Mouse (Mus musculus) layer of hippocampus, postnatal 10 days (tissue): Measurements from ENCODE around the gene Nudcd2. TPM values are rescaled to one million over a fixed set of nuclear protein-coding genes. Genes with fewer than 3 reads are reported as not detected.
"Not testable (repeated sequence)": the region's sequence is repeated elsewhere in the genome, so short reads cannot be mapped to it uniquely, and the experiment has no call there.

Experiments used
- DNase-seq, 2 experiments: peaks; one replicate each; pipeline ENCODE4 v3.0.0; 2021; ENCODE audit warnings: low spot score in 2 of 2
- long read RNA-seq: library from polyadenylated mRNA; stranded (forward); transcript quantifications from one replicate; pipeline ENCODE4 v2.0.0, GENCODE M21; 2023
- total RNA-seq, 2 experiments: library from RNA; stranded (reverse); gene quantifications; 2 replicates each; pipeline ENCODE4 v1.2.3; 2021

Nudcd2 gene
- total RNA-seq = 10 to 100 TPM; 24.1 to 25.0 TPM
- long read RNA-seq, transcript Nudcd2-201 (4 exons, 1,577 nt) = major isoform, 36 of 41 reads
- long read RNA-seq, partial matches to known transcripts = 0 of 41 reads
- long read RNA-seq, other reads (novel, unspliced or antisense) = 1 of 41 reads

DNA sequence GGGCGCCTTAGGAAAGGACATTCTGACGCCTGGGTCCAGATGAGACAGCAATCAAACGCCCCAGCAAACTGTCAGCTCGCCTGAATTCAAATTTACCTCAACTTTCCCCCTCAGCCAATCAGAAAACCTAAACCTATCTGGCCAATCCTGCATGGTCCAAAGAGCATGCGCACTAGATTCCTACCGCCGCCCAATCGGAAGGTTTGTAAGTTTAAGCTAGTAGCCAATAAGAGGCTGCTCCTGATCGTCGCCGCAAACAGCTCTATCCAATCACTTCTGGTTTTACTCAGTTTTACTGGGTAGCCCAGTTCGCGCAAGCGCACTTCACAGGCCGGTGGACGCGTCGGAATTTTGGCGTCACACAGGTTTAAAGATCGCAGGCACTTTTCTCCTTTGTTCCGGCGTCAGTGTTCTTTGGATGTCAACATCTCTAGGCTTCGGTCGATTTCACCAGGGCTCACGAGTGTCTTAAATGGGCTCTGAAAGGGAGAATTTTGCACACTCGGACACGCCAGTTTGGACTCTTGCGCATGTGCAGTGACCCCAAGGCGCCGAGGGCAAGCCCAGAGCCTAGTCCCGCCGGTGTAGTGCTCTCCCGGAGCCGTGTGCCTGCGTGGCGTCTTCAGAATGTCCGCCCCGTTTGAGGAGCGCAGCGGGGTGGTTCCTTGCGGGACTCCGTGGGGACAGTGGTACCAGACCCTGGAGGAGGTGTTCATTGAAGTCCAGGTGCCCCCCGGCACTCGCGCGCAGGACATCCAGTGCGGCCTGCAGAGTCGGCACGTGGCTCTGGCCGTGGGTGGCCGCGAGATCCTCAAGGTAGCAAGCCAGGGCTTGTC, at the start of gene Nudcd2, which contains the start of gene Hmmr:
Gene Nudcd2, plus strand, starts transcription at position 329 of the 836 bp plus-strand sequence.
Gene Hmmr, minus strand, starts transcription at position 84 of the 836 bp plus-strand sequence.
- peak; percentile 90 to 92 for DNase-seq

DNA sequence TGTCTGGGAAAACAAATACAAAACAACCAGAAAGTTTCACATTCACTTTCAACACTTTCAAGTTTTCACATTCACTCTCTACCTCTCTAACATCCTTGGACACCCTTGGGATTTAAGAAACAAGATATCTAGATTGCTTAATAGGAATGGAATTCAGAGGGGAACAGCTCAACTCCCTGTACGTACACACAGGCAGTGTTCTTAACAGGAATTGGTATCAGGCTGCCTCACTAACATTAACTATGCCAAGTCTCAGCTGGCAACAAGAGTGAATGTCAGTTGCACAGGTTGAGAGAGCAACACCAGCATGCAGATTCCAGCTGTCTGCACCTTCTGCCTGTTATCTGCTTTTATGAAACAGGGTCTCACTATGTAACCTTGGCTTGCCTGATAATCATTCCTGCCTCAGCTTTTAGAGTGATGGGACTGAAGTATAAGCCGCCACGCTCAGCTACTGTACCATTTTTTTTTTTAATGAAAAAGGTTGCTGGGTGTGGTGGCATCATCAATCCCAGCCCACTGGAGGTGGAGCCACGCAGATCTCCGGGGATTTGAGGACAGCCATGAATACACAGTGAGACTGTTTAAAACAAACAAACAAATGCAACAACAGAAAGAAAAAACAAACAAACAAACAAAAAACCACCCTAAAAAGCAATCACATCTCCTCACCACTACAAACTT, 42.9 kb upstream of the Nudcd2 start:
- no peak for DNase-seq

DNA sequence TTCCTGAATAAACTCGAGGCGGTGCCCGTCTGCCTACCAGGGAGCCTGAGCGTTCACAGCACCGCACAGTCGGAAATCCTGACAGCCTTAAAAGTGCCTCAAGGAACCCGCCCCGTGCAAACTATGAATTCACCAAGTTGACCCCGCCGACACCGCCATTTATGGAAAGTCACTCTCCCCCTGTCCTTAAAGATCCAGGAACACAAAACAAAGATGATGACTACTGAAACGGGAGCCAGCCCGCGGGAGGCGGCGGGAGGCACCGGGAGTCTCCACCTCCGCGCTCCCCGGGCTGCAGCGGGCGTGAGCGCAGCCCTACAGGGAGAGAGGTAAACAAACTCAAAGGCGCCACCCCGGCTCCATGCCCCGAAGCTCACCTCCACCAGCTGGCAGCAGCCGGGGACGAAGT, 41.4 kb upstream of the Nudcd2 start:
- no peak for DNase-seq

DNA sequence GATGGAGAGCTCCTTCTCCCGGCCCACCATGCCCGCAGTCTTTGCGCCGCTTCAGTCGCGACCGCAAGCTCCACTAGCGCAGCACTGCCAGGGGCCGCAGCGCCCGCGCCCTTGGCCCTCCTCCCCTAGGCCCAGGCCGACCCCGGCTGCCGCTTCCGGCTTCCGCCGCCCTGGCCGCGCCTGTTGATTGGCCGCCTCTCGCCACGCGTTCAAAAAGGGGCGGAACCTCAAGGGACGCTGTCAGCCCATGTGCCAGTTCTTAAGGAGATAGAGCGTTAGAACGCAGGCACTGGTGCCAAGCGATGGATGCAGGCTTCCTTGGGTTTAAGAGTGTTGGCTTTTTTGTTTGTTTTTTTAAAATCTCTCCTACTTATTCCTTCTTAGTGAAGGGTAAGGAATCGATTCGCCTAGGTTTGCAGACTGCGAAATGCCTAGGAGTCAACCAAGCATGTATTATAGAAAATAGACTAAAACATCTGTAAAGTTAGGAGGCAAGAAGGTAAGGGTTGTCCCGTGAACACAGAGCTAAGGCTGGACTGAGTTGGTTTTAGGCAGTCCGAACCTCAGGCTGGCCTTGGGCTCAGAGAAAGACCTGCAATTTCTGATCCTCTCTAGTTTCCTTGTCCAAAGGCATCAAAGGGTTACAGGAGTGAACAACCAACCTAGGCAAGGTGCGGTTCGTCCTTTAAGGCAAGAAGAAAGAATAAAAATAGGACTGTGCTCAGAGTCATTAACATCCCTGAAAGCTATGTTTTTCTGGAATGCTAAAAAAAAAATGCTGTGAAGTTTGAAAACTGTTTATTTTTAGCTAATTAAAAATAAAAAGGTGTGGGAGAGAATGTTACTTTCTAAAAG, 40.7 kb upstream of the Nudcd2 start:
- DNase-seq = peak; percentile 92 to 95

DNA sequence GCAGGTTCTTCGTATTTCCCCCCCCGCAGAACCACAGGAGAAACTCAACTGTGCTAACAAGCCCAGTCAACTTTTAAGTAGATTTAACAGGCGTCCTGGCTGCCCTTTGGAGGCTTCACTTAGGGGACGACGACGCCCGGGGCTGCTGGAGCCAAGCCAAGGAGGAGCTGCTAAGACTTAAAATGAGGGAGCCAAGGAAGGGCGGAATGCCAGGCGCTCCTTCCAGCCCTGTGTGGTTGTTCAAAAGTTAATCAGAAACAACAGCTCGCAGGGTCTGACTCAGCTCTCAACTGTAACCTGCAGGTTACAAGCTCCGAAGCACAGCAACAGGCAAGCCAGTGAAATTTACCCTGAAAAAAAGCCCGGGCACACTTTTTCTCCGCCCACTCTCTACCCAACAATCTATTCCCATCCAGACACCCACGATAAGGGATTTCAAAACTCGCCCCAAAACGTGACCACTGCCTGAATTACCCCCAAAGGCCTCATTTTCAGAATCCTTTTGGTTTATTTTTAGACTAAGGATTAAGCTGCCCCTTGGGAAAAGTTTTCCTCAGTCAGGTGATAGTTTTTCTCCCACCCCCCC, 40.0 kb upstream of the Nudcd2 start:
- peak; percentile 57 to 70 for DNase-seq

DNA sequence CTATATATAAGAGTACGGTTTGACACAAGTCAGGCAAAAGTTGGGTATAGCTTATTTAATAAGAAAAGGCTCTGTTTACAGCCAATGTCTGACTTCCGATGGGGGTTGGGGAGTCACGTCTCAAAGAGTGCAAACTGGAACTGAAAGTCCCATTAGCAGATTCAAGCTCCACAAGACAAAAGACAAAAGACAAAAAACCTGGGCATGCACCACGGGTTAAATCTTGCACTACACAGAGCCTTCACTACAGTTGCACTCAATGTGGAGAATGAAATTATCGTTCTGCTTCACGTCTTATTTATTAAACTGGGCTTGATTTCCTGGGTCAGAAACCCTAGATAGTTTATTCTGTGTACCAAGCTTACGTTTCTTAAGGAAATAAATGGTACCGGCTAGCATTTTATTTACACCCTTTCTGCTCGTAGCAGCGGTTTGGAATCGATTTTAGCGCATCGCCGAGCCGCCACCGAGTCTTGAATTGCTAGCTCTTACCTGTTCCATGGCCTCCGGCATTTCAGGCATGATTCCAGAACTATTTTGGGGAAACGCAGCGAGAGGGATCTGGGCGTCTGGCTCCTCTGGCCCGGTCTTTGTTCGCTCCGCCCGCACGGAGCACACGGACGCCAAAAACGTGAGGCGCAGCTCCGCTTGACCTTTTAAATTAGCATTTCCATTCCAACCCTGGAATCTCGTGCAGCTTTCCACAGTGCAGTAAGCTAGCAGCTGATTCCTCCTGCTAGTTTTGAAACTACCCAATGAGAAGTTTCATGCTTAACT, 39.0 kb upstream of the Nudcd2 start:
- DNase-seq = peak; percentile 54 to 59

DNA sequence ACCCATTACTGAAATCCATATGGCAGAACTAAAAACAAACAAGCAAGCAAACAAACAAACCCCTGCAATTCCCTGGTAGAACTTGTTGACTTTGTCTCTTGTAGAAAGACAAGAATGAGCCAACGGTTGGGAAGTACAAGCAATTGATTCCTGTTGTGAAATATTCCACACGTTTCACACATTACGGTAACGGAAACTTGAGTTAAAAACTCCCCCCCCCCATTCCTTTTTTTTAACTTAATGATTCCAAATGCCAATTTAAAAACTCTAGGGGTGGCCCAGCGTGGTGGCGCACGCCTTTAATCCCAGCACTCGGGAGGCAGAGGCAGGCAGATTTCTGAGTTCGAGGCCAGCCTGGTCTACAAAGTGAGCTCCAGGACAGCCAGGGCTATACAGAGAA, 38.4 kb upstream of the Nudcd2 start, which contains the start of gene Mat2b:
Gene Mat2b, minus strand, starts transcription at position 101 of the 400 bp plus-strand sequence.
- DNase-seq = no peak

DNA sequence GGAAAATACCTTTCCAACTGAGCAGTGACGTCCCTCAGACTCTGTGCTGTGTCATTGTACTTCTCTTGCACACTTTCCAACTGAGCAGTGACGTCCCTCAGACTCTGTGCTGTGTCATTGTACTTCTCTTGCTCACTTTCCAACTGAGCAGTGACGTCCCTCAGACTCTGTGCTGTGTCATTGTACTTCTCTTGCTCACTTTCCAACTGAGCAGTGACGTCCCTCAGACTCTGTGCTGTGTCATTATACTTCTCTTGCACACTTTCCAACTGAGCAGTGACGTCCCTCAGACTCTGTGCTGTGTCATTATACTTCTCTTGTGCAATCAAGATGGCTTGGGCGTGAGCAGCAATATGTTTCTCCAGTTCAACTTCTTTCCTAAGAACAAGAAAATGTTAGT, 23.6 kb upstream of the Nudcd2 start:
- not testable (repeated sequence) for DNase-seq

DNA sequence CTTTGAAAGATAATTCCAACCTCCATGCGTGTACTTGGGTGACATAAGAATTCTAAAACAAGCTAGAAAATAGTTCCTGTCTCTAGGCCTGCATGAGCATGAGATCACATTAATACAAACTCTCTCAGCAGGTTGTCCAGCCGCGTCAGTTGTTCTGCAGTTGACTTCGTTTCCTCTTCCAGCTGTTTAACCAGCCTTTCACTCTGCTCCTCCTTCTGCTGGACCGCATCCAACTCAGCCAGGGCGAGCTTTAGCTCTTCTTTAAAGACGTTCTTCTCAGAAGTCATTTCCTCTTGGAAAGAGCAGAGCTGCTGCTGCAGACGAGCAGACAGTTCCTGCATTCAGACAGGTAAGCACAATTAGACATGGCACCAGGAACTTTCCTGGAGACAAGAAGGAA, 19.6 kb upstream of the Nudcd2 start:
- DNase-seq = no peak

DNA sequence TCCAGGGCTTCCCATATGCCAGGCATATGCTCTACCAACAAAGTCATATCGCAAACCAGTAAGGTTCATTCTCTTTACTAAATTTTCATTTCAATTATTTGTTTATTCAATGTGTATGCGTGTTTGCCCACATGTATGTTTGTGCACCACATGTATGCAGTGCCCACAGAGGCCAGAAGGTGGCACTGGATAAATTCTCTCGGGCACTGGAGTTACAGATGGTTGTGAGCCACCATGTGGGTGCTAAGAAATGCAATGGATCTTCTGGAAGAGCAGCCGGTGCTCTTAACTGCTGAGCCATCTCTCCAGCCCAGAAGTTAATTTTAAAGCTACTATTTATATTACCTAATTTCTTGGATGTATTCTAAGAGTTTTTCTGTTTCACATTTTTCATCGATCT, 17.9 kb upstream of the Nudcd2 start:
- DNase-seq = no peak

DNA sequence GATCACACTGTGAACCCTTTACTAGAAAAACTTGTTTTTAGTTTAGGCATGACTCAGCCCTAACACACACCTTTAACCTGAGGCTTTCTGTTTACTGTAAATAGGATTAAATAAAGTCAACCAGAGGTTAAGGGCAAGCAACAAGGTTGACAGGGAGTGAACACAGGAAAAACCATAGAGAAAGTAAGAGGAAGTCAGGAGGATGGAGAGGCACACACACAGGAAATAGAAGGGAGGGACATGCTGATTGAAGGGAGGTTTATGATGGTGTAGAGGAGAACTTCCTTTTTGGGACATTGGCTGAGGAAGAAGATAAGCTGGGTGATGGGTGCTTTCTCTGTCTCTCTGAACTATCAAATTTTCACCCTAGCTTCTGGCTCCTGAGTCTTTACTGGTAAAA, 15.1 kb upstream of the Nudcd2 start:
- DNase-seq = no peak

DNA sequence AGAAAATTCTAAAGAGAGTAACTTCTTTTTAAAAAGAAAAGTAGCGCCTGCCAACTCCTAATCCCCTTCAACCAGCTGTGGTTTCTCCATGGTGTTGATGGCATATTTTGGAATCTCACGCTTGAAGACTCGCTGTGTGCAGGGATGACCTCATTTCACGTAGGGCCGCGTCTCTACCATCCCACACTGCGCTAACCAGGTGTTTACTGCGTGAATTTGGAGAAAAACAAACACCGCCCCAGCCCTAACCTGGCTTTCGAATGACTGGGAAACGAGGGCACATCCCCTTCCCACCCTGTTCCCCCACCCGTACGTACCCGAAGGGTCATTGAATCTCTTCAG, 499 bp upstream of the Nudcd2 start:
- no peak for DNase-seq

DNA sequence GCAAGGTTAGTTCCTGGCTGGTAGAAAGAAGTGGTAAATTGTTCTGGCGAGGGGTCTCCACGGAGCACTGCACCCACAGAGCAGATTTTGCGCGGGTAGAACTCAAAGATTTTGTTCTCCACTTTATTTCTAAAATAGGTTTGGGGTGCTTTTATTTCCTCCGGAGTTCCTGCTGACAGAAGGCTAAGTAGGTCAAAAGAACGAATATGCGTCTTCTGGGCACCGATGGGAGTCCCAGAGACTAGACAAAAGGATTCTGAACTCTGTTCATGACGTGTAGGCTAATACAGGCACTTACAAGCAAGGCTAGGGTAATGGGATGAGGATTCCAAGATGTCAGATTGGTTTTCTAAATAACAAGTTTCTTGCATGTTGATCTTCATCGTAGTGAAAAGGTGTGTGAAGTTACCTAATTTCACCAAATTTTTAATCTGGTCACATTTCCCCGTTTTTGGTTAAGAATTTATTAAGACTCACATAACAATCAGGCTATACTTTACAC, 835 bp downstream of the Nudcd2 start:
- no peak for DNase-seq

DNA sequence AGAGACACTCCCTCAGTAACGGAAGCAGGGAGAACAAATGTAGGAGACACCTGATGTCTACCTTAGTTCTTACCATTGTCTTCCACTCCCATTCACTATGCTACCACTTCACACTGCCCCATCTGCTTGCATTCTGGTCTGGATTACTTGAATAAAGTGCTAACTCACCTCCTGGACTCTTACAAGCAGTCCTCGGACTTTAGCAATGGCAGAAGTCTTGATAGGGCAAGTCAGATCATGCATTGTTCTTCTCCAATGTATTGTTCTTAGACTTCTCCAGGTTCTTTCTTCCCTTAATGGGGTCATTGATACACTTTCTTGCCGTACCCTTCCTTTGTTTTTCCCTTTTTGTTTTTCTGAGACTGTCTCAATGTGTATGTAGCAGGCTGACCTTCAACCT, 3.9 kb downstream of the Nudcd2 start:
- no peak for DNase-seq

DNA sequence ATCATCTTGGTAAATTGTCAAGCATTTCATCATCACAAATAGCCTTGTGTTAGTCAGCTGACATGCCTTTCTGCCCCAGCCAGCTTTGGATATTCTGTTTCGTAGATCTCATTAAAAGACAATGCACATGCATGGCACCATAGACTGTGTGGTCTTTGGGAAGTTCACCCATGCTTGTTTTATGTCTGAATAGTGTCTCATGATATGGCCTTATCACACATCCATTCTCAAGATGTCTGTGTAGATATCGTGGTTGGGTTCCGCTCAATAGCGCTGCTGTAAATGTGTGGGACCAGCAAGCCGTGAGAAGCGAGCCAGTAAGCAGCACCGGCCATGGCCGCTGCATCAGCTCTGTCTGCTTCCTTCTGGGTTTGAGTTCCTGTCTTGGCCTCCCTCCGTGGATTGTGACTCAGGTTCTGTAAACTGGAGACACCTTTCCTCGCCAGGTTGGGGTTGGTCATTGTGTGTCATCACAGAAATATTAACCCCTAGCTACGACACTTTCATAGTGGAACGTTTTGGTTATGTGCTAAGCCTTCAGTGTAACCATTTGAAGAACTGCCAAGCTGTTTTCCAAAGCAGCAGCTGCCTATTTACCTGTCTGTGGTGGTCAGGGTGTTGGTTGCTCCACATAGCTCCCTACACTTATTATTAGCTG, 8.3 kb downstream of the Nudcd2 start:
- DNase-seq = no peak

DNA sequence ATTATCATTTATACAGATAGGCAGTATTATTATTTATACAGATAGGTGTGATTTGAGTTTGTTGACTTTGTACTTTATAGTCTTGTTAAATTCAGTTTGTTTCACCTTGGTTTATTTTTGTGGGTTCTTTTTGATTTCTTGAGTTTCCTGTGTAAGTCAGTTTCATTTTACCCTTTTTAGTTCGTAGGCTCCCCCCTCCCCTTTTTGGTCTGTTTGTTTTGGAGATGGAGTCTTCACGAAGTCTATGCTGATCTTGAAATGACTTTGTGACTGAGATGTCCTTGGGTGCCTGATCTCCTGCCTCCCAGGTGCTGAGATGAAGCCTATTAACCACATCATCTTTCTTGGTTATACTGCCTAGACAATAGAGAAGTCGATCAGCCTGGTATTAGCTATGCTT, 10.9 kb downstream of the Nudcd2 start:
- no peak for DNase-seq

DNA sequence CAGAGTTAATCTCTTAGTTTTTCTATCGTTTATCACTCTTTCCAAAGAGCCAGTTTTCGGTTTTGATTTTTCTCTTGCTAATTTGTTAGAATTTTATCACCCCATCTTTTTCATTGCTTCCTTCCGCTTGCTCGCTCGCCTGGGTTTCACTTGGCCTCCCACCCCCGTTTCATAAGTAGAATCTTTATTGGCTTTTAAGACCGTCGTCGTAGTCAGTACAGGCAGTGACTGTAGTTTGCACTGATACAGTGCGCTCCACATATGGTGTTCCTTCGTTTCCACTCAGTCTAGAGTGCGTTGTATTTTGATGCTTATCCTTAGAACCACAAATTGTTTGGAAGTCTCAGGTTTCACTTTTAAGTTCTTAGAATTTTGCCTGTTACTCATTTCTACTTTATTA, 12.9 kb downstream of the Nudcd2 start:
- no peak for DNase-seq

DNA sequence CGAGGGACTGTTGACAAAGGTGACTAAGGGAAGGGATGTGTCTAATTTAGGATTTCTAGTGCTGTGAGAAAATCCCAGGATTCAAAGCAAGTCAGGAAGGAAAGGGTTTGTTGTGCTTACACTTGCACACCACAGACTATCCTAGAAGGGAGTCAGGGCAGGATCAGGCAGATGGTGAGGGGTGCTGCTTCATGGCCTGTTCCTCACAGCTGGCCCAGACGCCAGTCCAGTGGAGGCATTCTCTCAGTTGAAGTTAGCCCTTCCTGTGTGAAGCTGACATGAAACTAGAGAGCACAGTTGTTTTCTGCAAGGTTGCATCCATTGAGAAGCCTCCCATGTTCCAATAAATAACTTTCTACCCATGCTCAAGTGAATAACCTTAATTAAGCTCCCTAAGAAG, 14.2 kb downstream of the Nudcd2 start:
- no peak for DNase-seq

DNA sequence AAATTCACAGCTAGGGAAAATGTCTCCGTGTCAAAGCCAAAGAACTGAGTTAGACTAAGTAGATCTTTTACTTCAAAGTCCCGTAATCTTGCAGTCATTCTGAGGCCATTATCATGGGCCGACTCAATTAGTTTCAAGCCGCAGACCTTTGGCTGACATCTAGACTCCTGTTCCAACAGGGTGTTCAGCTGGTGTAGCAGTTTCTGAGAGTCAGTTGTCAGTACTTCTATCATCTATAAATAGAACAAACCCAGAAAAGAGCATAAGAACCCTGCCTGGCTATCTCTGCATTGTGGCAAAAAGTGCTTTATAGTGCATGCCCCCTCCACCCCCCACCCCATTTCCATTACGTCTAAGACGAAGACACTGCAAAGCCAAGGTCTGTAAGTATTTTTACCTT, 20.4 kb downstream of the Nudcd2 start:
- no peak for DNase-seq
